Mouse (Mus musculus): Measurements from ENCODE around the gene Catsper2. TPM values are rescaled to one million over a fixed set of nuclear protein-coding genes. Genes with fewer than 3 reads are reported as not detected.
"Not testable (repeated sequence)": the region's sequence is repeated elsewhere in the genome, so short reads cannot be mapped to it uniquely, and the experiment has no call there.

Catsper2 gene
- total RNA-seq, 2 experiments from 2014 or later = 3.3 to 3.7 TPM

- DNase-seq = no peak
Observed at GRCm38 (mm10) chr2:121425890-121426289, 12.3 kb upstream of the Catsper2 start.

GRCm38 (mm10) chr2:121423166-121423565, 9.6 kb upstream of the Catsper2 start:
- DNase-seq = no peak

GRCm38 (mm10) chr2:121418476-121418875, 4.9 kb upstream of the Catsper2 start:
- DNase-seq = no peak

DNA sequence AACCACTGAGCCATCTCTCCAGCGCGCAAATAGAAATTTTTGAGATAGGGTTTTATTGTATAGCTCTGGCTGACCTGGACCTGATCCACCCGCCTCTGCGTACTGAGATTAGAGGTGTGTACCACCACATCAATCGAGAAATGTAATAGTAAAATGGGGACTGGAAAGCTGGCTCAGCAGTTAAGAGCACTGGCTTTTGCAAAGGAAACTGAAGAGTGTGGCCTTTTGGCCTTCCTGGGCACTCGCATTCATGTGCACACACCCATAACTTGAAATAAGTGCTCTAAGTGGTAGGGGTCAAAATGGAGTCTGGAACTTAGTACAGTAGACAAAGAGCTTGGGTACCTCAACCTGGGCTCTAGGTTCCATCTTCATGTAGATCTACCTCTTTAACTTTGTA, 2.8 kb upstream of the Catsper2 start:
- DNase-seq = no peak

DNA sequence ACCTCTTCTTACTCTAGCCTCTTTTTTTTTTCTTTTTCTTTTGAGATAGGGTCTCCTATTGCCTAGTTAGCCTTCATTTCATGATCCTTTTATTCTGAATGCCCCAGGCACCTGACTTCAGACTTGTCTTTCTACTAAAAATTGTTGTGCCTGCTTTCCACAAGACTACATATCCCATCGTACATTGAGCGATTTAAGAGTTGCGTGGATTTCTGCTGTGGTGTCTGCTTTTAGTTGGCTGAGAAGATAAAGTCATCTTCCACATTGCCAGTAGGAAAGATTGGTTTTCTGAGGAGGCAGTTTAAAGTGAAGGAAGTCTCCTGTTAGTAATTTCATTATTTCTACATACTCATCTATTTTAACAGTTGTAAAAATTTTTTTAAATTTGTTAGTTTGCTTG, 2.0 kb upstream of the Catsper2 start:
- DNase-seq = no peak

DNA sequence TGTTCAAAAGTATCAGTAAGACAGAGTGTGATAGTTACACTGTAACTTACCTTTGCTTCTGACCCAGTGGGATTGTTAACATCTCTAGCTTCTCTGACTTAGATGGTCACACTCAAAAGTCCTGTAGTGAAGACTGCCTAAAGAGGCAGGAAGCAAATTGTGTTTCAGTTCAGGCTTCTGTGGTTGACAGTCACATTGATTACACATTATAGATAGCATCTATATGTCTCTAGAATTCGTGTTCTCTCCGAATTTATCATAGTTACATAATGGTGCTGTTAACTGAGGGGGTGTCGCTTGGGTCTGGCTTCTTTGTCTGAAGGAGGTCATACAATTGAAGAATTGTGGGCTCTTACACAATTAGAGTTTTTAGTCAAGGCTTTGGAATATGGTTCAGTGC, 1.5 kb upstream of the Catsper2 start:
- no peak for DNase-seq

GRCm38 (mm10) chr2:121414139-121414685, 620 bp upstream of the Catsper2 start:
- no peak for DNase-seq

- no peak for DNase-seq
Observed at GRCm38 (mm10) chr2:121412843-121413386, 677 bp downstream of the Catsper2 start.

DNA sequence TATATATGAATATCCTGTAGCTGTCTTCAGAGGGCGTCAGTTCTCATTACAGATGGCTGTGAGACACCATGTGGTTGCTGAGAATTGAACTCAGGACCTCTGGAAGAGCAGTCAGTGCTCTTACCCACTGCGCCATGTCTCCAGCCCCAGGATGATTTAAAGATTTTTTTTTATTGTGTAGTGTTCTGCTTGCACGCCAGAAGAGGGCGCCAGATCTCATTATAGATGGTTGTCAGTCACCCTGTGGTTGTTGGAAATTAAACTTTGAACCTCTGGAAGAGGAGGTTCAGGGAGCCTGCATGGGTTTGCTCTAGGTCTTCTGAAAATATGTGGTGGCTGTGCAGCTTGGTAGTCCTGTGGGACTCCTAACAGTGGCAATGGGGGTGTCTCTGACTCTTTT, 5.4 kb downstream of the Catsper2 start:
- peak; percentile 37 for DNase-seq

- no peak for DNase-seq
Observed at GRCm38 (mm10) chr2:121403296-121403695, 10.3 kb downstream of the Catsper2 start.

- peak; percentile 85 for DNase-seq
Observed at GRCm38 (mm10) chr2:121396624-121397023, 17.0 kb downstream of the Catsper2 start.

DNA sequence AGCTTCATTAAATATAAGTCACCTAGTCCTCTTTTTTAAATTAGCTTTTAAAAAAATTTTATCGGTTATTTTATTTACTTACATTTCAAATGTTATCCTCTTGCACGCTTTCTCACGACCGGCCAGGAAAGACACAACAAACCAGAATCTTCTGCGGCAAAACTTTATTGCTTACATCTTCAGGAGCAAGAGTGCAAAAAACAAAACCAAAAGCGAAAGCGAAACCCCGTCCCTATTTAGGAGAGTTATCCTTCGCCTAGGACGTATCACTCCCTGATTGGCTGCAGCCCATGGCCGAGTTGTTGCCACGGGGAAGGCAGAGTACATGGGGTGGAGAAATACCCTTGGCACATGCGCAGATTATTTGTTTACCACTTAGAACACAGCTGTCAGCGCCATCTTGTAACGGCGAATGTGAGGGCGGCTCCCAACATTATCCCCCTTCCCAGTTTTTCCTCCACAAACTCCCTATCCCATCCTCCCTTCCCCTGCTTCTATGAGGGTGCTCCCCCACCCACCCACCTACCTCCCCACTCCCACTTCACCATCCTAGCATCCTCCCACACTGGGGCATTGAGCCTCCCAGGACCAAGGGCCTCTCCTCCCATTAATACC, 26.5 kb downstream of the Catsper2 start, which contains the start of gene Strc:
TSS of gene Strc (minus strand) at position 208 of the 615 bp plus-strand sequence.
- DNase-seq = not testable (repeated sequence)

- no peak for DNase-seq
Observed at GRCm38 (mm10) chr2:121374766-121375165, 38.8 kb downstream of the Catsper2 start.

GRCm38 (mm10) chr2:121372266-121372665, 41.3 kb downstream of the Catsper2 start:
- no peak for DNase-seq

DNA sequence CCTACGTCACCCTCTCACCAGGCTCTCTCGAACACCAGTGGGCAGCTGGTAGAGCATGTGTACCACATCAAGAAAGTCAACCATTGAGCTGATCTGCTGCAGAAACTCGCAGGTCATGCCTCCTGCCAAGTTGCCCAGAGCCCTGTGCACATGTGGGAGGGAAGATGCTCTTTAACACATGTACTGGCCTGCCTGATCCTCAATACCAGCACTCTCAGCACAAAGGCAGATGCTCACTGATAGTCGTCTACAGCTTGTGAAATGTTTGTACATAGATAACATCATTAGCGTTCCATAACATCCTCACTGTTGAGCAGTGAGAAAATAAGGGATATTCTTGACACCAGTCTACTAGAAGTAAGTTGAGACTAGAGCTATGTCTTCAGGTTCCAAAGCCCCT, 42.7 kb downstream of the Catsper2 start:
- no peak for DNase-seq

GRCm38 (mm10) chr2:121368831-121369230, 44.8 kb downstream of the Catsper2 start:
- DNase-seq = no peak

- DNase-seq = no peak
Observed at GRCm38 (mm10) chr2:121363656-121364055, 49.9 kb downstream of the Catsper2 start.

- DNase-seq = no peak
Observed at GRCm38 (mm10) chr2:121359461-121359860, 54.1 kb downstream of the Catsper2 start.

DNA sequence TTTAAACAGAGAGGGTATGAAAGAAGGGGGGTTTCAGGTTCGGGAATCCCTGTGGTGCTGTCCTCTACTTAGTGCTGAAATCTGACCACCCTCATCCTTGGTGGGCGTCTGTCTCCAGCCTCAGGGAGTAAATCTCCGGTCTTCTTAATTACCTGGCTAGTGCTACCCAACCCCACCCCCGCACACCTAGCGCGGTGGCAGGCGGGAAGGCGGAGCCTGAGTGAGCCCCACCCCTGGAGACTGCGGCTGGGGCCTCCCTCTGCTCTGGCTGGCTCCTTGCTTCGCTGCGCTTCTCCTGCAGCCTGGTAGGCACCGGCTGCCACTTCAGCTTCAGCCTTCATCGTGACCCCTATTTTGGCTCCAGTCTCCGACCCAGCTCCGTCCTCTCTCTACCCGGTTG, 55.2 kb downstream of the Catsper2 start:
- peak; percentile 26 for DNase-seq

- DNase-seq = no peak
Observed at GRCm38 (mm10) chr2:121357961-121358360, 55.6 kb downstream of the Catsper2 start.

- DNase-seq = no peak
Observed at GRCm38 (mm10) chr2:121357494-121357893, 56.1 kb downstream of the Catsper2 start, which contains the start of gene Ckmt1. Gene Ckmt1, plus strand, starts transcription at chr2:121357714.

GRCm38 (mm10) chr2:121354820-121355592, 58.6 kb downstream of the Catsper2 start, which contains the start of gene Ppip5k1:
Gene Ppip5k1, minus strand, starts transcription at chr2:121355396.
- peak; percentile 98 for DNase-seq

DNA sequence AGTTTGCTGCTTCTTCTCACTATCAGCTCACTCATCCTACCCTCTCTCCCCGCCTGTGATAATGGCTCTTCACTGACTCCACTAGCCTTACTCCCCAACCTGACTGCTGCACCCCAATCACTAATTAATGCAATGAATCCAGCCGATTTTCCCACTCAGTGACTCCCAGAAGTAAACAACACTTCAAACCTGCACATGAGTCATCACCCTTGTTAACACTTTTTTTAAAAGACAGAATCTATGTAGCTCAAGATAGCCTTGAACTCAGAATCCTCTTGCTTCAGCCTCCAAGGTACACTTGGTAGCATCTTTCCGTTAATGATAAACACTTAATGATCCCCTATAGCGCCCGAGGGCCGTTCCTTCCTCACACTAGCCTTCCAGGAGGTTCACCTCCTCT, 59.2 kb downstream of the Catsper2 start:
- no peak for DNase-seq
